Mouse (Mus musculus) forelimb bud, embryonic 11.5 days (tissue): ENCODE data around the gene Rfx1.
A peak's percentile ranks its signal among the peaks of the same experiment; 100 is the strongest.

Experiments used
- DNase-seq: peaks from one replicate; pipeline ENCODE4 v3.0.0-alpha.2; 2012; ENCODE audit warnings: low read depth, low spot score

Gene Rfx1

GRCm38 (mm10) chr8:84060245-84060644 is 6.4 kb upstream of the Rfx1 start:
- no peak for DNase-seq

GRCm38 (mm10) chr8:84063861-84064610 is 2.6 kb upstream of the Rfx1 start:
- DNase-seq, result no peak

DNA sequence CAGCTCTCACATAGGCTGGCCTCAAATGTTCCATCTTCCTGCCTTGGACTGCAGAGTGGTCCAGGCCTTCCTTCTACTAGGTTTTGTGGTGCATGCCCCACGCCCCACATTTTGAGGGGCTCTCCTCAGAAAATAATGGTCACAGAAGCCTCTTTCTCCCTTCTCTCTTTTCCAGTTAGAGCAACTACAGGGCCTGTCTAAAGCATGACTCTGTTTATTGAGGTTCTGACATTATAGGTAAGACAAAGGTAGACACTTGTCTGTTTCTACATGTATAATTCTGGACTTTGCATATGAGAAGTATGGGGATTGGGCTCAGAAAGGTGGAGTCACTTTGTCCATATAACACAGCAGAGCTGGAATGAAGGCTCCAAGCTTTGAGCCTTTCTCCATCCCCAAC is 1.6 kb upstream of the Rfx1 start, which contains the start of gene Gm10643:
Gene Gm10643, minus strand, starts transcription at position 101 of the 400 bp plus-strand sequence.
- no peak for DNase-seq

- DNase-seq, result no peak
Measured at GRCm38 (mm10) chr8:84065457-84066072, 1.1 kb upstream of the Rfx1 start.

- peak; percentile 82 for DNase-seq
Measured at GRCm38 (mm10) chr8:84067047-84067573, 476 bp downstream of the Rfx1 start.

DNA sequence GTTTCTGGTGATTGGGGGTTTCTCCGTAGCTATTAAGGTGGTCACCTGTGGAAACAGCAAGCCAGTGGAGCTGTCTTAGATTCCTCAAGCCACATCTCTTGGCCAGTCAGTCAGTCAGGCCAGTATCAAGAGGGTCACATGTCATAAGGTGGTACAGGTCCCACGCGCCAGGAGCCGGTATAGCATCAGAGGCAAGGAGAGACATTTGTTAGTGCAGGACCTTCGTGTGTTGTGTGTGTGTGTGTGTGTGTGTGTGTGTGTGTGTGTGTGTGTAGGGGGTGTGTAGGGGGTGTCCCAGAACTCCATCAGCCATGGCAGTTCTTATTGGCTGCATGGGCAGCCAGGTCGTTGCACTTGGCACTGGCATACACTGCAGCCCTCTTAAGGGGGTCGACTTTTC is 1.3 kb downstream of the Rfx1 start:
- no peak for DNase-seq

- no peak for DNase-seq
Measured at GRCm38 (mm10) chr8:84068316-84069035, 1.8 kb downstream of the Rfx1 start.

GRCm38 (mm10) chr8:84069169-84069568 is 2.5 kb downstream of the Rfx1 start:
- no peak for DNase-seq

GRCm38 (mm10) chr8:84069750-84070149 is 3.1 kb downstream of the Rfx1 start:
- DNase-seq, result no peak

GRCm38 (mm10) chr8:84070241-84070640 is 3.6 kb downstream of the Rfx1 start:
- no peak for DNase-seq

- no peak for DNase-seq
Measured at GRCm38 (mm10) chr8:84070667-84071066, 4.0 kb downstream of the Rfx1 start.

DNA sequence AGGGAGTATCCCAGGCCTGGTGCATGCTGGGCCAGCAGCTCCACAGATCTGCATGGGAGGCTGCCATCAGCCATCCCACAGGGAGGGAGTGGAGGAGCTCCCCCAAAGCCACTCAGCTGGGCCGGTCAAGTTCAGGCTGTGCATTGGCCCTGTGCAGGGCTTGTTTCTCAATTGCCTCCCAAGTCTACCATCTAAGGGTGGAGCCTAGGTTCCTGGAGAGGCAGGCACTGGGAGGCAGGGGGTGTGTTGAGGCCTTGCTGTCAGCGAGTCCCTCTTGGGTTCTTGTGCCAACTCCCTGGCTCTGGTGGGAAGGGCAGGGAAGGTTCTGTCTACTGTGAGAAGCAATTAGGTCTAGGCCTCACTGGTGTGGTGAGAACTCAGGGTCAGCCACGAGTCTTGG is 5.3 kb downstream of the Rfx1 start:
- no peak for DNase-seq

- no peak for DNase-seq
Measured at GRCm38 (mm10) chr8:84072321-84072720, 5.7 kb downstream of the Rfx1 start.

DNA sequence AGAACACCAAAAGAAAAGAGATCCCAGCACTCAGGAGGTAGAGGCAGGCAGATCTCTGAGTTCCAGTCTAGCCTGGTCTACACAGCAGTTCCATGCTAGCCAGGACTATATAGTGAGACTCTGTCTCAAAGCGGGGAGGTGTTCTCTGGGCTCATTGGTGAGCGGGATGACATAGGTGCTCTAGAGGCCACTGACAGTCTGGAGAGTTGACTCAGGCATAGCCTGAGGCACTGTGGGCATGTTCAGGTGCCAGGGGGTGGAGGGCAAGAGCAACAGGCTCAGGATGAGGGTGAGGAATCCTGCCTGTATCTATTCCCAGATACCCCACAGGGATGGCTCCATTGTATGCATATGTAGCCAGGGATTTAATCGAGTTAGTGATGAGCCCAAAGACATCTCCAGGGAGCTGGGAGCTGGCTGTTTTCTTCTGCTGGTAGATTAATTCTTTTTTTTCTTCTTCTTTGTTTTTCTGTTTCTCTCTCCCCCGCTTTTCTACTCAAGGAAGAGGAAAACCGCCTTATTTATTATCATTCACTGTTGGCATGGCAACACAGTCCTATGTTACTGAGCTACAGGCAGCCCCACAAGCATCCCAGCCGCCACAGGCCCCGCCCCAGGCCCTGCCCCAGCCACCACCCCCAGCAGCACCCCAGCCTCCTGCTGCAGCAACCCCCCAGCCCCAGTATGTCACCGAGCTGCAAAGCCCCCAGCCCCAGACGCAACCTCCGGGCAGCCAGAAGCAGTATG is 6.8 kb downstream of the Rfx1 start:
- no peak for DNase-seq

DNA sequence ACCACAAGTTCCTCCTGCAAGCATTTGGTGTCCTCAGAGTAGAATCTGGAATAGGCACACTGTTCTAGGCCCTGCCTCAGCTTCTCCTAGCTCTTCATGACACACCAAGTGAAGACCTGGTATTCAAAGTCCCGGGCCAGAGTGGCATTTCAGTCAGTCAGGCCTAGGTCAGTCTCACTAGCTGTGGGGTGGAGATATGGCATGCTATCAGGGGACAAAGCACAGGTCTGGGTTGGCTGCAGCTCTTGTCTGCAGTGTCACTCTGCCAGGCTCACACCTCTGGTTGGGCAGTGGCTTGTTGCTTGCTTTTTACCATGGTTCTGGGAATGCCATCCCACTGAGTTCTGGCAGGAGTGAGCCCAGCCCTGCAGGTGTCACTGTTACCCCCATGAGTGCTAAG is 9.8 kb downstream of the Rfx1 start:
- DNase-seq, result no peak

DNA sequence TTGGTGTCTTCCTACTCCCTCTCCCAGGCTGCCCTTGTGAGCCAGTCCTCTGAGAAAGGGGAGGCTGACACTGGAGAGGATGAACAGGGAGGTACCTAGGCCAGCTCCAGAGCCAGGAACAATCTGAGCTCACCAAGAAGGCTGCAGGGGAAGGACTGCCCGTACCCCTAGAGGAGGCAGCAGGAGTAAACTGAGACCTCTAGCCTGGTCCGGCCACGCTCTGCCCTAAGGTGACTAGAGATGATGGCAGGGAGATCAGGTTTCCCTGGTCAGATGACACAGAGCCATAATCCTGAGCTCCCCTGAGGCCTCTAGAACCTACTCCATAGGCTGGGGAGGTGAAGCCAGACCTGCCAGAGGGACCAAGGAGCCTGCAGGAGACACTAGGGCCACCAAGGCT is 10.2 kb downstream of the Rfx1 start:
- DNase-seq, result no peak

DNA sequence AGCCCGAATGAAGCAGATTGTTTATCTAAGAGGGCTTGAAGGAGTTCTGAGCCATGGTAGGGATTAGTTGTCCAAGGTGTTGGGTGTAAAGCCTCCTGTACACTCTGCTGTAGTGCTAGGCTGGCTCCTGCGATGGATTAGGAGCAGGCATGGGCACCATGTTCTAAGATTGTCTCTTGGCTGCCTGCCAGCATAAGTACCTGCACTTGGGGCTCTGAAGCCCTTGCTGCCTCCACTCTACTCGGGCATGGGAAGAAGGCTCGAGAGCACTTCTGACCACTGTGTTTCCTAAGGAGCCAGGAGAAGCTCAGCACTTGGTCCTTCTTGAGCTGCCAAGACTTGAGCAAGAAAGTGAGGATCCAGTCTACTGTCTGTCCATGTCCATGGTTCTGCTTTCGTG is 12.6 kb downstream of the Rfx1 start:
- DNase-seq, result no peak

GRCm38 (mm10) chr8:84083829-84084241 is 17.2 kb downstream of the Rfx1 start:
- DNase-seq, result peak; percentile 40

DNA sequence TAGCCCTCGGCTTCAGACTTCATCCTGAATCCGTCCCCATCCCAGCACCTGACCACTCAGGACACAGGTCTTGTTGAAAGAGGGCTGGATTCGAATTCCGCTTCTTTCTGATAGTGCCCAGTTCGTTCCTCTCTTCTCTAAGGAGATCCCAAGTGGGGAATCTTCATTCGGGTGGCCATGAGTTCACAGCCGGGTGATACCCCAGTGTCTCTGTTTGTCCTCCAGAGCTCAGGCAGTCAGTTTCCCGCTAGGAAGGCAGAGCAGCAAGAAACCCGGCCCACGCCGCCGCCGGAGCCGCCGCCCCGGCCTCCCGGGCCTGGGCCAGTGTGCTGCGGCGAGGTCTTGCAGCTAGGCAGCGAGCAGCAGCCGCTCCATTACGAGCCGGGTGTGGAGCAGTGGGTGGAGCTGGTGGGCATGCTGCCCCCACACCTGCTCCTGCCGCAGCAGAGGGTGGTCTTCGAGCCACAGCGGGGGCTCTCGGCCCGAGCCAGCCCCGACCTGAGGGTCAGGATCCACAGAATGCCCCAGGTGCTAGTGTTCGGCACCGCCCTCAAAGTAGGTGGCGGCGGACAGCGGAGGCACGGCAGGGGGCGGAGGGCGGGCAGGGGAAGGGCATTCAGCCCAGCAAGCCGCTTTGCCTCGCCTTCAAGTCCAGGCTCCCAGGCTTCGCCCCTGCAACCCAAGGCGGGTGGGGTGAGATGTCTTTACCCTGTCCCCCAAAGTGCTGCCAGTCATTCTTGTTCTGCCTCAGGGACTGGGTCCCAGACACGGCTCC is 17.9 kb downstream of the Rfx1 start:
- DNase-seq, result no peak

DNA sequence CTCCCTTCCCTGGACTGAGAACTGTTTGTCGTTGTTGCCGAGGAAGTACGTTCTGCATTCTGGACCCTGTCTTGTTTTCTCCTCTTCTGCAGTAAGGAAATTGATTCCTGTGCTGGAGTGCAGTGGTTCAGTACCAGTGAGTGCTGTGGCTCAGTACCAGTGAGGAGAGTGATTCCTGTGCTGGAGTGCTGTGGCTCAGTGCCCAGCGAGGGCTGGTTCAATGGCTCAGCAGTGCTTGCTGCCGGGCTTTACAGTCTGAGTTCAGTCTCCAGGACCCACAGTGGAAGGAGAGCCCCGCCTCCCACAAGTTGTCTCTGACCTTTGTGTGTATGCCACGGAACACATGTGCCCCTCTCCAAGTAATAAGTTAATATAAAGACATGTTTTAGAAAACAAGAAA is 20.5 kb downstream of the Rfx1 start:
- no peak for DNase-seq

GRCm38 (mm10) chr8:84087821-84088220 is 21.2 kb downstream of the Rfx1 start:
- DNase-seq, result no peak
